Mouse (Mus musculus) ES-Bruce4 (cell line): ENCODE data around the gene Veph1.

Experiments used
- CTCF ChIP-seq: IDR thresholded peaks from one replicate; pipeline ENCODE4 v1.8.1; 2011; ENCODE audit warnings: low read depth, low read length
- POLR2A ChIP-seq: IDR thresholded peaks from one replicate; pipeline ENCODE4 v1.8.1; 2011; ENCODE audit warnings: low read length; ENCODE audit not compliant: insufficient read depth

DNA sequence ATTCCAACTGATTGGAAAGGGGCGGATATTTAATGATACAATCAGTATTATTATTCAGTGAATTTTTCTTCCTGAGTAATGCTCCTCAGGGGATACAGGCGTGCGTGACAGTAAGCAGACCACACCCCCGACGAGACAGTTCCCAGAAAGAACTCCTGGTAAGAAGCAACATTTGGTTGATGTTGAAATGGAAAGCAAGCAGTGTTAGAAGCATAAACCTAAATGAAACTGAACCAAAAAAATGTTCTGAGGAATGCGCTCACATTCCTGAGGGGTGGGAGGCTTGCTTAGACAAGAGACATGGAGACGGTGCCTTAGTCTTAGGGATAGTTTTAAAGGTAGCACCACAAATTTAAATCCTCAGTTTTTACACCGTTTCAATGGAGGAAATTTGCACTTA is 80.9 kb downstream of the Veph1 start:
- no peak for TF ChIP-seq CTCF
- no peak for TF ChIP-seq POLR2A
